Mouse (Mus musculus): Measurements from ENCODE around the gene Siglecg.
A peak's percentile ranks its signal among the peaks of the same experiment; 100 is the strongest.
"Not testable (repeated sequence)": the region's sequence is repeated elsewhere in the genome, so short reads cannot be mapped to it uniquely, and the experiment has no call there.

Siglecg gene

GRCm38 (mm10) chr7:43408131-43408553, at the start of gene Siglecg:
Gene Siglecg (plus strand): TSS chr7:43408204.
- no peak for DNase-seq

GRCm38 (mm10) chr7:43358556-43358955, 49.4 kb upstream of the Siglecg start:
- DNase-seq: no peak

GRCm38 (mm10) chr7:43361442-43361841, 46.6 kb upstream of the Siglecg start:
- DNase-seq: no peak

- DNase-seq: no peak
These were observed 46.0 kb upstream of the Siglecg start for GRCm38 (mm10) chr7:43362021-43362420.

- peak; percentile 12 for DNase-seq
These were observed 29.8 kb upstream of the Siglecg start for GRCm38 (mm10) chr7:43378226-43378625.

- no peak for DNase-seq
These were observed 15.5 kb upstream of the Siglecg start for GRCm38 (mm10) chr7:43392349-43393121.

- DNase-seq: no peak
These were observed 8.5 kb upstream of the Siglecg start for GRCm38 (mm10) chr7:43399501-43399900.

GRCm38 (mm10) chr7:43402718-43403117, 5.3 kb upstream of the Siglecg start:
- DNase-seq: no peak

- DNase-seq: no peak
These were observed 431 bp upstream of the Siglecg start for GRCm38 (mm10) chr7:43407573-43407972.

GRCm38 (mm10) chr7:43409084-43409483, 1.1 kb downstream of the Siglecg start:
- DNase-seq: no peak

- DNase-seq: not testable (repeated sequence)
These were observed 3.7 kb downstream of the Siglecg start for GRCm38 (mm10) chr7:43411724-43412123.

GRCm38 (mm10) chr7:43417298-43417697, 9.3 kb downstream of the Siglecg start:
- no peak for DNase-seq

- peak; percentile 75 for DNase-seq
These were observed 15.1 kb downstream of the Siglecg start for GRCm38 (mm10) chr7:43422995-43423617.

GRCm38 (mm10) chr7:43423991-43424625, 16.1 kb downstream of the Siglecg start:
- DNase-seq: no peak

- DNase-seq: no peak
These were observed 19.4 kb downstream of the Siglecg start, which contains the start of gene Lim2 for GRCm38 (mm10) chr7:43427406-43427805. Gene Lim2 (plus strand): TSS chr7:43427670.

GRCm38 (mm10) chr7:43429500-43429899, 21.5 kb downstream of the Siglecg start:
- no peak for DNase-seq

GRCm38 (mm10) chr7:43432891-43433290, 24.9 kb downstream of the Siglecg start:
- no peak for DNase-seq

- no peak for DNase-seq
These were observed 26.7 kb downstream of the Siglecg start for GRCm38 (mm10) chr7:43434676-43435075.

GRCm38 (mm10) chr7:43436341-43437255, 28.6 kb downstream of the Siglecg start, which contains the start of gene Nkg7:
Gene Nkg7 (plus strand): TSS chr7:43437073.
- no peak for DNase-seq

GRCm38 (mm10) chr7:43438611-43439010, 30.6 kb downstream of the Siglecg start:
- DNase-seq: no peak

GRCm38 (mm10) chr7:43440482-43440881, 32.5 kb downstream of the Siglecg start, which contains the start of gene Cldnd2:
Gene Cldnd2 (plus strand): TSS chr7:43440782.
- no peak for DNase-seq

GRCm38 (mm10) chr7:43441071-43441470, 33.1 kb downstream of the Siglecg start:
- no peak for DNase-seq
